Comparison of ENCODE assay signal across 16 mouse cellular contexts in genomic region chr5:135695277-135695721, GRCm38 (mm10). TPM values are rescaled to one million over a fixed set of nuclear protein-coding genes. Genes with fewer than 3 reads are reported as not detected.
DNase-seq lines count a peak whose midpoint lies in the region; ATAC-seq and TF ChIP-seq lines count a peak whose summit lies in the region.
"Had no signal": no experiment of that assay in that cellular context is flagged by ENCODE, and none has a peak within 500 bp of the region (broad histone marks: within the 10 kb centered on the region; RNA-seq: fewer than 3 reads in every experiment).

No protein-coding gene starts in this region.

- in situ Hi-C loops in Patski (cut with MboI; ENCODE audit: low pct_unique_long_range_greater_than_20kb) = no loop called here

- no peaks in the 10 kb centered on the region for H3K27me3 ChIP-seq in kidney, adult 2 months (replicated peaks; ENCODE audit: control insufficient read depth, insufficient read depth, low read length)
- H3K27me3 ChIP-seq in Patski = no peaks in the 10 kb centered on the region
- no peaks in the 10 kb centered on the region for H3K27me3 ChIP-seq in embryonic facial prominence, embryonic 14.5 days (replicated peaks; ENCODE audit: control insufficient read depth, insufficient read depth, low read length)
- H3K27me3 ChIP-seq: forebrain, embryonic 12.5 days; midbrain, embryonic 15.5 days had no signal

- DNase-seq in kidney, adult 2 months = peak; percentile 30
- no peak for DNase-seq in kidney, postnatal 14 days
- no peak for DNase-seq in Patski (ENCODE audit: low read depth, low spot score)
- DNase-seq in embryonic facial prominence, embryonic 14.5 days (ENCODE audit: low spot score) = peak; percentile 55
- peak; percentile 70 for DNase-seq in lung, postnatal 36 days
- DNase-seq in cerebellum, adult 9-10 months = no peak
- no peak for DNase-seq in left cerebral cortex, adult 9 months (ENCODE audit: low spot score in 2 of 2)
- DNase-seq: adrenal gland, postnatal 25 days; cerebellum, postnatal 36 days; heart, adult 18-20 months; kidney, adult 11 months; kidney, postnatal 4 days; left cerebral cortex, postnatal 4 days; thymus, adult 18-20 months had no signal

- no peak for TF ChIP-seq CTCF in kidney, adult 2 months (conservative IDR thresholded peaks at IDR 0.05; ENCODE audit: insufficient read depth, insufficient read length, low read depth, low read length)
- no peak for TF ChIP-seq CTCF in Patski (IDR thresholded peaks at IDR 0.05)

- CTCF ChIA-PET in Patski (lab: Charles Lee) = no interaction called here

- H3K9ac ChIP-seq in embryonic facial prominence, embryonic 14.5 days (ENCODE audit: low read depth, low read length) = no peak overlapping the region
- H3K9ac ChIP-seq: forebrain, embryonic 12.5 days; midbrain, embryonic 15.5 days had no signal

- H3K36me3 ChIP-seq in kidney, adult 2 months (ENCODE audit: control insufficient read depth, insufficient read depth, low read length) = no peaks in the 10 kb centered on the region
- 0 out of 2 replicates have a peak, but pooled peaks cover 5% of the 10 kb centered on the region for H3K36me3 ChIP-seq in embryonic facial prominence, embryonic 14.5 days (ENCODE audit: control insufficient read depth, insufficient read depth, low read length)

- POLR2A ChIA-PET in Patski (lab: Charles Lee) = no interaction called here

- 34% methylated on average over 7 of the region's 7 CpGs for WGBS in kidney, adult 2 months
- 30% methylated on average over 7 of the region's 7 CpGs for WGBS in embryonic facial prominence, embryonic 14.5 days

- peak; percentile 35 for ATAC-seq in Patski
- peak; percentile 75 for ATAC-seq in embryonic facial prominence, embryonic 14.5 days (ENCODE audit: low read depth)
- ATAC-seq: midbrain, embryonic 15.5 days had no signal

- no peak overlapping the region for H3K4me2 ChIP-seq in embryonic facial prominence, embryonic 14.5 days (ENCODE audit: low read depth, low read length)
- H3K4me2 ChIP-seq: forebrain, embryonic 12.5 days; midbrain, embryonic 15.5 days had no signal

- no peak for TF ChIP-seq POLR2A in kidney, adult 2 months (IDR thresholded peaks at IDR 0.05; ENCODE audit: low read depth, low read length)

- no peak overlapping the region for H3K4me3 ChIP-seq in kidney, adult 2 months (ENCODE audit: insufficient read depth, low read depth, low read length)
- no peak overlapping the region for H3K4me3 ChIP-seq in embryonic facial prominence, embryonic 14.5 days (ENCODE audit: low read depth, low read length)
- H3K4me3 ChIP-seq: forebrain, embryonic 12.5 days; midbrain, embryonic 15.5 days had no signal

- no peaks in the 10 kb centered on the region for H3K9me3 ChIP-seq in embryonic facial prominence, embryonic 14.5 days (ENCODE audit: control insufficient read depth, low read length)
- H3K9me3 ChIP-seq: forebrain, embryonic 12.5 days; midbrain, embryonic 15.5 days had no signal

- peaks cover 22% of the 10 kb centered on the region; the same call in 1 of the 2 replicates for H3K4me1 ChIP-seq in kidney, adult 2 months (ENCODE audit: control insufficient read depth, insufficient read depth, low read length)
- peaks cover 6% of the 10 kb centered on the region for H3K4me1 ChIP-seq in embryonic facial prominence, embryonic 14.5 days (ENCODE audit: control insufficient read depth, insufficient read depth, low read length)

- no peak overlapping the region for H3K27ac ChIP-seq in kidney, adult 2 months (ENCODE audit: insufficient read depth, low read depth, low read length)
- no peak overlapping the region for H3K27ac ChIP-seq in embryonic facial prominence, embryonic 14.5 days (replicated peaks; ENCODE audit: low read depth, low read length)
- H3K27ac ChIP-seq: forebrain, embryonic 12.5 days; midbrain, embryonic 15.5 days had no signal

RNA-seq across cellular contexts. Expression of gene Por, which starts 25.5 kb away (rescaled TPM):
- polyA plus RNA-seq in kidney, adult 2 months (2012; rRNA removed) = 361 and 405 TPM in 2 replicates
- polyA plus RNA-seq in Patski (2021) = 98.3 TPM
- polyA plus RNA-seq in embryonic facial prominence, embryonic 14.5 days (2014; fragmentation: Nextera tagmentation; extraction: Ambion mirVana) = 61.8 and 61.9 TPM in 2 replicates

RNA-seq across cellular contexts. Expression of gene Tmem120a, which starts 48.9 kb away (rescaled TPM):
- polyA plus RNA-seq in kidney, adult 2 months (2012; rRNA removed) = 91.3 and 96.7 TPM in 2 replicates
- 66.3 TPM for polyA plus RNA-seq in Patski (2021)
- polyA plus RNA-seq in embryonic facial prominence, embryonic 14.5 days (2014; fragmentation: Nextera tagmentation; extraction: Ambion mirVana) = 36.7 and 42.2 TPM in 2 replicates

Comparison
In these comparisons a context has a peak if more than half of its experiments do, and no peak if none do; other contexts are left out.
1. DNase-seq: peak in kidney, adult 2 months (single experiment), embryonic facial prominence, embryonic 14.5 days (single experiment) and lung, postnatal 36 days (single experiment); none in kidney, postnatal 14 days (single experiment), Patski (single experiment), cerebellum, adult 9-10 months (single experiment) and left cerebral cortex, adult 9 months (0 of 2).